Mouse (Mus musculus) neural tube, embryonic 10.5 days (tissue): ENCODE measurements around the gene Cyp4a12a.
A peak's percentile ranks its signal among the peaks of the same experiment; 100 is the strongest.
"Not testable (repeated sequence)": the region's sequence is repeated elsewhere in the genome, so short reads cannot be mapped to it uniquely, and the experiment has no call there.

ENCODE experiments used
- DNase-seq: peaks from one replicate; pipeline ENCODE4 v3.0.0-alpha.2; 2017; ENCODE audit warnings: low spot score; ENCODE audit errors: extremely low spot score

Gene Cyp4a12a

DNA sequence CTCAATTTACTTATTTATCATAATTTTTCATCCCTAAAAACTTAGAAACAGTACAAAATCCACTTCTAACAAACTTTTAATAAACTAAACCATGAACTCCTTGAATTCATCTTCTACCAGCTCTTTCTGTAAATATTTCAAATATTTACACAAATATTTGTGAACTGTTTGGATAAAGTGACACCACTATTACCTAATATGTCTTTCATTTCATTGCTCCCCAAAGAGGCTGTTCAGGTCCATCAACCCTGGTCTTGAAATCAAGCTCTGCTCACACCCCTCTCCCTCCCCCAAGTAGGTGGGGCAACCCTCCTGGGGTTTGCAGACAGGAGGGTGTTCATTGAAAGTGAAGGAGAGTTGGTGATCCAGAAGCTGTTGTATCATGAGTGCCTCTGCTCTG lies at the start of gene Cyp4a12a:
Cyp4a12a (plus strand) TSS at position 301 of the 400 bp plus-strand sequence.
- not testable (repeated sequence) for DNase-seq

DNA sequence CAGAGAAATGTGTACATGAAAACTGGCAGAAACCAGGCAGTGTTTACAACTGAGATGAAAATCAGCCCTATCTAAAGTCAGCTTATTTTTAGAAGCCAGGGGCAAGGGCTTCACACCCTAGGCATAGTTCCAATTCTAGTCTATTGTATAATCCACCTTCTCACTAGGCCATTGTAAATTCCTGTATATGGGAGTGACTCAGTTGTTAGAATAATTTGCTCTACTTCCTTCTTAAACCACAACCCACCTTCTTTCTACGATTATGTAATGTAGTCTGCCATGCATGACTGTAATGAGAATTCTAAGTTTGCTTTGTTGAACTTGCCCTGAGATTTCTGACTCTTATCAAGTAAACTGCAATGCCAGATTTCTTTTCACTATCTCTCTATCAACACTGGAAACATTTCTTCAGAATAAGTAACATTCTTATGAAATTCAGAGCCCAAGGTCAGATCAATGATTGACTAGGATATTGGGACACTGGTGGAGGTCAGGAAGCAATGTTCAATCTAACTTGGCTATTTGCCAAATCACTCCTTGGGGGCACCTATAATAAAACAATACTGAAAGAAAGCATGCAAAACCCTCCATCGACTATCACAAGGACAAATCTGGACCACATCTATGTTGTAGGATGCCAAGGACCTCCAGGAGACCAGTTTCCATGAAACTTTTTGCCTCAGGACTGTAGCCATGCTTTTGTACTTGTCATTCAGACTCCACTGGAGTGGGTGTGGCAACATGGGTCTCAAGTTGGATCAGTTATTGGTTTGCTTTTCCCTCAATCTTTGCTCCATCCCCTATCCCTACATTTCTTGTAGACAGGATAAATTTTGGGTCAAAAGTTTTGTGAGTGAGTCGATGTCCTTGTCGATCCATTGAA lies 33.9 kb upstream of the Cyp4a12a start:
- DNase-seq: not testable (repeated sequence)

DNA sequence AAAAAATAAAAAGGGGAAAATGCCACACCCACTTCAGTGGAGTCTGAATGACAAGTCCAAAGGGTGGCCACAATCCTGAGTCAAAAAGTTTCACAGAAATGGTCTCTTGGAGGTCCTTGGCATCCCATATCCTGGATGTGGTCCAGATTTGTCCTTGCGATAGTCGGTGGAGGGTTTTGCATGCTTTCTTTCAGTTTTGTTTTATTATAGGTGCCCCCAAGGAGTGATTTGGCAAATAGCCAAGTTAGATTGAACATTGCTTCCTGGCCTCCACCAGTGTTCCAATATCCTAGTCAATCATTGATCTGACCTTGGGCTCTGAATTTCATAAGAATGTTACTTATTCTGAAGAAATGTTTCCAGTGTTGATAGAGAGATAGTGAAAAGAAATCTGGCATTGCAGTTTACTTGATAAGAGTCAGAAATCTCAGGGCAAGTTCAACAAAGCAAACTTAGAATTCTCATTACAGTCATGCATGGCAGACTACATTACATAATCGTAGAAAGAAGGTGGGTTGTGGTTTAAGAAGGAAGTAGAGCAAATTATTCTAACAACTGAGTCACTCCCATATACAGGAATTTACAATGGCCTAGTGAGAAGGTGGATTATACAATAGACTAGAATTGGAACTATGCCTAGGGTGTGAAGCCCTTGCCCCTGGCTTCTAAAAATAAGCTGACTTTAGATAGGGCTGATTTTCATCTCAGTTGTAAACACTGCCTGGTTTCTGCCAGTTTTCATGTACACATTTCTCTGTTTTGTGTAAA lies 20.4 kb upstream of the Cyp4a12a start:
- not testable (repeated sequence) for DNase-seq

DNA sequence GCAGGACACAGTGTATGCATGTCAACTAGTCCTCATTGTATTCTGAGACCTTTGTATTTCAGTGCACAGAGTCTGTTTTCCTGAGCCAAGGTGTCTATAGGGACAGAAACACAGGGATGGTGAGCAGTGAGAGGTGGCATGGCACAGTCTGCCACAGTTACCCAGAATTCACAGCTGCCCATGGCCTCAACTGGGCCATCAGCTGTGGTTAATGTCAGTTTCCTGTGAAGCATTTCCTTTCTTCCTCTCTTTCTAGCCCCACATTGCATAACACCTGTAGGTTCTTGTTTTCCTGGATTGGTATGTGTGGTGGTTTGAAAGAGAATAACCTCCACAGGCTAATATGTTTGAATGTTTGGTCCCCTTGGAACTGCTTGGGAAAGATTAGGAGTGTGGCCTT lies 18.5 kb upstream of the Cyp4a12a start:
- DNase-seq: no peak

DNA sequence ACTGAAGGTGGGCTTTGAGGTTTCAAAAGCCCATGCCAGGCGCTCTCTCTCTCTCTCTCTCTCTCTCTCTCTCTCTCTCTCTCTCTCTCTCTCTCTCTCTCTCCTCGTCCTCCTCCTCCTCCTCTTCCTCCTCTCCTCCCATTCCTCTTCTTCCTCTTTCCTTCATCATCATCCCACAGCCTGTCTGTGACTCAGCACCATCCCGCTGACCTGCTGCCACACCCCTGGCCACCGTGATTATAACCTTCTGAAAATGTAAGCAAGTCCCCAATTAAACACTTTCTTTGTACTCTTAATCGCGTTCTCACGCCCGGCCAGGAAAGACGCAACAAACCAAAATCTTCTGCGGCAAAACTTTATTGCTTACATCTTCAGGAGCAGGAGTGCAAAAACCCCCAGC lies 18.1 kb upstream of the Cyp4a12a start:
- peak; percentile 19 for DNase-seq

DNA sequence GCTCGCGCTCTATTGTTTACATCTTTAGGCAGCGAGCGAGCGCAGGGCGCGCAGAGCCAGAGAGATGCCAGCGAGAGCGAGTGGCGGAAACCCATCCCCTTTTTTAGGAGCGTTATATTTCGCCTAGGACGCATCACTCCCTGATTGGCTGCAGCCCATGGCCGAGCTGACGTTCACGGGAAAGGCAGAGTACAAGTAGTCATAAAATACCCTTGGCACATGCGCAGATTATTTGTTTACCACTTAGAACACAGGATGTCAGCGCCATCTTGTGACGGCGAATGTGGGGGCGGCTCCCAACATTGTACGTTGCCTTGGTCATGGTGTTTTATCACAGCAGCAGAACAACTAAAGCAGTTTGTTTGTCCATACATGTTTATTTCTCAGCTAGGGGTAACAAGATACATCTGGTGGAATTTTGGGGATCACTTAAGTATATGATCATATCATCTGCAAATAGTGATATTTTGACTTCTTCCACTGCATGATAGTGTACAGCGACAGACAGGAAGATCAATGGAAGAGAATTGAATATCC lies 17.5 kb upstream of the Cyp4a12a start:
- not testable (repeated sequence) for DNase-seq

DNA sequence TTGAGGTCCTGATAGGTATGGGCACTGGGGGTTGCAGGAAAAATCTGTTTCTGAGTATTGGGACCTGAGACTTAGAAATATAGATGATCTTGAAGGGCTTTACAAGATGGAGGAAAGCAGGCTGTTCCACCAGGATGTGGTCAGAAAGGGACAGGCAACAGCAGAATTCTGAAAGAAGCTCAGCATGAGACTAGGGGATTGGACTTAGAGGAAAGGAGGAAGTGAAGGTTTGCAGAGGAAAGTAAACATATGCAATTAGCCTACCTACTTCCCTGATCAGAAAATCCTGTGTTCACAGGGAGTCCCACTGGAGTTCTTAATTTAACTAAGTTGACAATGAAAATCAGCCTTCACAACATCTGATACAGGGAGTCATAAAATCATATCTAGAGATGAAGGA lies 26.9 kb downstream of the Cyp4a12a start:
- not testable (repeated sequence) for DNase-seq

DNA sequence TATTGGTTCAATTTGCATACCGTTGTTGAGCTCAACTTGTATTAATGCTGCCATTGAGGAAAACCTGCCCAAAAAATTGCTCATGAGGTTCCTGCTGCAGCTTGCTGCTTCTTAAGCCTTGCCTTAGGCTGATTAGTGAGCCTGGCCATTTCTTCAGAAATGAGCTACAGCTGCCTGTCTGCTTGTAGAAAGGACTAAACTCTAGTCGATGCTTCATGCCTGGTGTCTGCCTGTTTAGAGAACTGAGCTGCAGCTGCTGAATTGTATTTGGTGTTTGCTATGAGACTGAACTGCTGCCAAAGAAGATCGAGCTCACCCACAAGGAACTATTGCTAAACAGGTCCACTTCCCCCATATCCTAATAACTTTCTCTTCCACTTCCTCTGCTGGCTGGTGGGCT lies 66.8 kb downstream of the Cyp4a12a start:
- not testable (repeated sequence) for DNase-seq

DNA sequence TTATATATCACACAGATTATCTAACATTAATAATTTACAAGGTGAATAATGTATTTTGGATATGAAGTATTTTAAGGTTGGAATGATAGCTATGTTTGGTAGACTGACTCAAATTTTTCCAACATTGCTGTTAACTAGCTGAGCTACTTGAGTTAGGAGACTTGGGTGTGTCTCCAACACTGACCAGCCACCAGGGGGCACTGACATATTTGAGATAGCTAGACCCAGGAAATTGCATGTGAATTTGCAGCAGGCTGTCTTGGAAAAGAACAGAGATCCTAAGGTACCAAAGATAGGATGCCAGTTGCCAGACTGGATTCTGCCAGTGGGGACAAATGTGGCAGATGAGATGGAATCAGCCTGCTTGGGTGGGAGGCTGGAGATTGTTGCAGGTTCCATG lies 69.2 kb downstream of the Cyp4a12a start:
- not testable (repeated sequence) for DNase-seq
